Mouse (Mus musculus): ENCODE results near the gene Rtraf. TPM values are rescaled to one million over a fixed set of nuclear protein-coding genes. Genes with fewer than 3 reads are reported as not detected.

Rtraf gene
- polyA plus RNA-seq, 1 experiment from 2014 or later, result 163 TPM

- 62% methylated on average over 9 of the region's 9 CpGs for whole genome bisulfite sequencing
- Histone ChIP-seq H3K9ac (replicated peaks; ENCODE audit: low read depth, low read length) (no peak overlapping the region), H3K27me3 (replicated peaks; ENCODE audit: control insufficient read depth, insufficient read depth, low read length) (no peaks in the 10 kb centered on the region), H3K4me3 (replicated peaks; ENCODE audit: low read length) (no peak overlapping the region), H3K27ac (ENCODE audit: low read length) (no peak overlapping the region), H3K36me3 (ENCODE audit: control insufficient read depth, insufficient read depth) (no peaks in the 10 kb centered on the region), H3K4me2 (ENCODE audit: low read length) (no peak overlapping the region), H3K4me1 (replicated peaks; ENCODE audit: control insufficient read depth, insufficient read depth, low read length) (peaks cover 12% of the 10 kb centered on the region), H3K9me3 (ENCODE audit: control insufficient read depth, low read length) (no peaks in the 10 kb centered on the region)
- peak; percentile 52; the same call in 1 of the 2 replicates for ATAC-seq
Observed at GRCm38 (mm10) chr14:19765539-19766379, 57.9 kb downstream of the Rtraf start.

GRCm38 (mm10) chr14:19764331-19764730 lies 59.3 kb downstream of the Rtraf start:
- H3K9ac ChIP-seq (replicated peaks; ENCODE audit: low read depth, low read length), result no peak overlapping the region
- H3K4me2 ChIP-seq (ENCODE audit: low read length), result no peak overlapping the region
- H3K4me1 ChIP-seq (replicated peaks; ENCODE audit: control insufficient read depth, insufficient read depth, low read length), result peaks cover 6% of the 10 kb centered on the region
- no peaks in the 10 kb centered on the region for H3K27me3 ChIP-seq (replicated peaks; ENCODE audit: control insufficient read depth, insufficient read depth, low read length)
- H3K9me3 ChIP-seq (ENCODE audit: control insufficient read depth, low read length), result no peaks in the 10 kb centered on the region
- H3K4me3 ChIP-seq (replicated peaks; ENCODE audit: low read length), result no peak overlapping the region
- no peak for ATAC-seq
- no peaks in the 10 kb centered on the region for H3K36me3 ChIP-seq (ENCODE audit: control insufficient read depth, insufficient read depth)
- no peak overlapping the region for H3K27ac ChIP-seq (ENCODE audit: low read length)
- 82% methylated on average over 8 of the region's 8 CpGs for WGBS

GRCm38 (mm10) chr14:19763527-19763926 lies 60.1 kb downstream of the Rtraf start:
- Histone ChIP-seq H3K4me2 (ENCODE audit: low read length) (no peak overlapping the region), H3K9ac (replicated peaks; ENCODE audit: low read depth, low read length) (no peak overlapping the region), H3K9me3 (ENCODE audit: control insufficient read depth, low read length) (no peaks in the 10 kb centered on the region), H3K27ac (ENCODE audit: low read length) (no peak overlapping the region), H3K27me3 (replicated peaks; ENCODE audit: control insufficient read depth, insufficient read depth, low read length) (no peaks in the 10 kb centered on the region), H3K36me3 (ENCODE audit: control insufficient read depth, insufficient read depth) (no peaks in the 10 kb centered on the region), H3K4me3 (replicated peaks; ENCODE audit: low read length) (no peak overlapping the region), H3K4me1 (replicated peaks; ENCODE audit: control insufficient read depth, insufficient read depth, low read length) (peaks cover 6% of the 10 kb centered on the region)
- 0 out of 2 replicates have a peak, but pooled peaks have one; percentile 39 for ATAC-seq
- WGBS, result 30% methylated on average over 8 of the region's 8 CpGs

GRCm38 (mm10) chr14:19762014-19762413 lies 61.6 kb downstream of the Rtraf start:
- no peaks in the 10 kb centered on the region for H3K36me3 ChIP-seq (ENCODE audit: control insufficient read depth, insufficient read depth)
- ATAC-seq, result no peak
- no peak overlapping the region for H3K27ac ChIP-seq (ENCODE audit: low read length)
- no peak overlapping the region for H3K9ac ChIP-seq (replicated peaks; ENCODE audit: low read depth, low read length)
- H3K27me3 ChIP-seq (replicated peaks; ENCODE audit: control insufficient read depth, insufficient read depth, low read length), result no peaks in the 10 kb centered on the region
- H3K4me2 ChIP-seq (ENCODE audit: low read length), result no peak overlapping the region
- 52% methylated on average over 4 of the region's 4 CpGs for WGBS
- H3K4me3 ChIP-seq (replicated peaks; ENCODE audit: low read length), result no peak overlapping the region
- no peaks in the 10 kb centered on the region for H3K9me3 ChIP-seq (ENCODE audit: control insufficient read depth, low read length)
- H3K4me1 ChIP-seq (replicated peaks; ENCODE audit: control insufficient read depth, insufficient read depth, low read length), result peaks cover 6% of the 10 kb centered on the region

Other genes starting within 250 kb of the Rtraf start
- 4.8 and 4.9 TPM in 2 replicates for gene Gm2237, start 238.7 kb downstream of the Rtraf start, polyA plus RNA-seq (2015; fragmentation: Nextera tagmentation; extraction: Ambion mirVana)
- gene Gm5458, start 221.2 kb downstream of the Rtraf start, polyA plus RNA-seq (2015; fragmentation: Nextera tagmentation; extraction: Ambion mirVana), result not detected in 2 replicates
- 28.4 and 39.7 TPM in 2 replicates for gene Nid2, start 72.6 kb downstream of the Rtraf start, polyA plus RNA-seq (2015; fragmentation: Nextera tagmentation; extraction: Ambion mirVana)
- 491 and 498 TPM in 2 replicates for gene Gng2, start 153.8 kb upstream of the Rtraf start, polyA plus RNA-seq (2015; fragmentation: Nextera tagmentation; extraction: Ambion mirVana)

Measured in forebrain, embryonic 16.5 days (tissue).